Mouse (Mus musculus): Measurements from ENCODE around the gene 2310061I04Rik. TPM values are rescaled to one million over a fixed set of nuclear protein-coding genes. Genes with fewer than 3 reads are reported as not detected.

The 2310061I04Rik gene
- polyA plus RNA-seq, 1 experiment from 2014 or later, result 23.2 TPM

DNA sequence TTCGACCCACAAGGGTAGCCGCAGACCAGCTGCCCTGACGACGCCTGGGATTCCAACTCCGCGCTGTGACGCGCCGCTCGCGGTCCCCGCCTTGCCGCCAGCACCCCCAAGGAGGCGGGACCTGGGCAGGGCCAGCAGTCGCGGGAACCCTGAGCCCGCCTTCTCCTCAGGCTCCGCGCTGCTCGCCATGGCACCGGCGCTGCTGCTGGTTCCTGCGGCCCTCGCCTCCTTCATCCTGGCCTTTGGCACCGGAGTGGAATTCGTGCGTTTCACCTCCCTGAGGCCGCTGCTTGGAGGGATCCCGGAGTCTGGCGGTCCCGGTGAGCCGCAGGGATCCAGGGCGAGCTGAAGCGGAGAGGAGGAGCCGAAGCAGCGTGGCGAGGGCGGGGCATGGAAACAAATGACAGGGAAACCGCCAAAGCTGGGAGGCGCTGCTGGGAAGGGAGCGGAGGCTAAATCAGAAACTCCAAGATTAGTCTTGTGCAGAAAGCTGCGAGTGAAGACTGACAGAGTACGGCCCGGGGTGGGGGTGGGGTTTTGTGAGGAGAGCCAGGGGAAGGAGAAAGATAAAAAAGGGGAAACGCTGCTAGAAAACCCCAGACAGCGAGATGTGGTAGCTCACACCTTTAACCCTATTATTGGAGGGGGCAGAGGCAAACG, 35.9 kb downstream of the 2310061I04Rik start, which contains the start of gene Nrm:
TSS of gene Nrm (plus strand) at position 121 of the 660 bp plus-strand sequence.
- H3K27ac ChIP-seq (replicated peaks; ENCODE audit: low read depth, low read length), result peak within 1 kb of the TSS; percentile 38
- H3K4me1 ChIP-seq (ENCODE audit: control insufficient read depth, insufficient read depth, low read length), result peaks cover 5% of the 10 kb centered on the region; the same call in 1 of the 2 replicates
- under 1% methylated on average over 47 of the region's 47 CpGs for WGBS
- peaks cover 3% of the 10 kb centered on the region for H3K36me3 ChIP-seq (ENCODE audit: control insufficient read depth, insufficient read depth, low read length)
- ATAC-seq (ENCODE audit: insufficient number of reproducible peaks, low FRiP score, low TSS enrichment, low read depth) (peak; percentile 87), DNase-seq (ENCODE audit: low spot score) (peak; percentile 89)
- H3K4me2 ChIP-seq (ENCODE audit: low read depth, severe bottlenecking), result peak within 1 kb of the TSS; percentile 49
- H3K9ac ChIP-seq (ENCODE audit: low read length), result peak within 1 kb of the TSS; percentile 65
- peak within 1 kb of the TSS; percentile 52 for H3K4me3 ChIP-seq (ENCODE audit: low read depth, low read length)
- H3K9me3 ChIP-seq (ENCODE audit: control insufficient read depth, low read length), result no peaks in the 10 kb centered on the region
- no peaks in the 10 kb centered on the region for H3K27me3 ChIP-seq (ENCODE audit: control insufficient read depth, insufficient read depth, low read length)

DNA sequence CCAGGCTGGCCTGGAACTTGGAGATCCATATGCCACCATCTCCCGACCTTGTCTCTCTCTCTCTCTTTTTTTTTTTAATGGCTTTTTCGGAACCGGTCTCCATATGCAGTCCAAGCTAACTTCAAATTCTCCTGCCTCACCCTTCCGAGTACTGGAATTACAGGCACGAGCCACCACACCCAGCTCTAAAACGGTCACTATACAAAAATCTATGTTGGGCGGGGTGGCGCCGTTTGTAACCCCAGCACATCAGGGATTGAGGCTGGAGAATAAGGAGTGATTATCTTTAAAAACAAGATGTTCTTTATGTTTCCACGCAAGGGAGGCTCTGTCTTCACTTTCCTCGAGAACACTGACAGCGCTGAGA, 36.4 kb downstream of the 2310061I04Rik start:
- Histone ChIP-seq H3K9ac (ENCODE audit: low read length) (no peak overlapping the region; the same call in 1 of the 2 replicates), H3K27ac (replicated peaks; ENCODE audit: low read depth, low read length) (no peak overlapping the region), H3K4me2 (ENCODE audit: low read depth, severe bottlenecking) (peak overlapping the region; percentile 49), H3K4me3 (ENCODE audit: low read depth, low read length) (peak overlapping the region; percentile 52), H3K9me3 (ENCODE audit: control insufficient read depth, low read length) (no peaks in the 10 kb centered on the region), H3K4me1 (ENCODE audit: control insufficient read depth, insufficient read depth, low read length) (peaks cover 5% of the 10 kb centered on the region; the same call in 1 of the 2 replicates), H3K36me3 (ENCODE audit: control insufficient read depth, insufficient read depth, low read length) (peaks cover 3% of the 10 kb centered on the region), H3K27me3 (ENCODE audit: control insufficient read depth, insufficient read depth, low read length) (no peaks in the 10 kb centered on the region)
- ATAC-seq (ENCODE audit: insufficient number of reproducible peaks, low FRiP score, low TSS enrichment, low read depth), result no peak; the same call in 1 of the 2 replicates
- DNase-seq (ENCODE audit: low spot score), result no peak
- WGBS, result 5% methylated on average over 12 of the region's 12 CpGs

DNA sequence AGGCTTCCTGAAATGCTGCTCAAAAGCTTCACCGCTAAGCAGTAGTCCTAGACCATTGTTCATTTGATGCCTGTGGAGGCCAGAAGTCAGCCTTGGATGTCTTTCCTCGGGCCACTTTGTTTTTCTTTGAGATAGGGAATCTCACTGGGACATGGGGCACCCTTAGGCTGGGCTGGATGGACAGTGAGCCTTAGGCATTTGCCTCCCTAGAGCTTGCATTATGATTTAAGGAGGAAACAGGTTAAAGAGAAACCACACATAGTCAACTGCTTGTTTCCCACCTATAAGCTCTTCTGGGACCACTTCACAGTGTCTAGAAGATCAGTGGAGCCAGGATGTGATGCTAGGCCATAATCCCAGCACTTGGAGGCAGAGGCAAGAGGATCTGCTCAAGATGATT, 37.4 kb downstream of the 2310061I04Rik start:
- WGBS, result 79% methylated on average over 2 of the region's 2 CpGs
- H3K27me3 ChIP-seq (ENCODE audit: control insufficient read depth, insufficient read depth, low read length), result no peaks in the 10 kb centered on the region
- no peaks in the 10 kb centered on the region for H3K9me3 ChIP-seq (ENCODE audit: control insufficient read depth, low read length)
- H3K36me3 ChIP-seq (ENCODE audit: control insufficient read depth, insufficient read depth, low read length), result peaks cover 3% of the 10 kb centered on the region
- no peak overlapping the region for H3K4me2 ChIP-seq (ENCODE audit: low read depth, severe bottlenecking)
- DNase-seq (ENCODE audit: low spot score) (no peak), ATAC-seq (ENCODE audit: insufficient number of reproducible peaks, low FRiP score, low TSS enrichment, low read depth) (no peak)
- no peak overlapping the region for H3K27ac ChIP-seq (replicated peaks; ENCODE audit: low read depth, low read length)
- no peak overlapping the region for H3K9ac ChIP-seq (ENCODE audit: low read length)
- no peak overlapping the region for H3K4me3 ChIP-seq (ENCODE audit: low read depth, low read length)
- peaks cover 2% of the 10 kb centered on the region; the same call in 1 of the 2 replicates for H3K4me1 ChIP-seq (ENCODE audit: control insufficient read depth, insufficient read depth, low read length)

DNA sequence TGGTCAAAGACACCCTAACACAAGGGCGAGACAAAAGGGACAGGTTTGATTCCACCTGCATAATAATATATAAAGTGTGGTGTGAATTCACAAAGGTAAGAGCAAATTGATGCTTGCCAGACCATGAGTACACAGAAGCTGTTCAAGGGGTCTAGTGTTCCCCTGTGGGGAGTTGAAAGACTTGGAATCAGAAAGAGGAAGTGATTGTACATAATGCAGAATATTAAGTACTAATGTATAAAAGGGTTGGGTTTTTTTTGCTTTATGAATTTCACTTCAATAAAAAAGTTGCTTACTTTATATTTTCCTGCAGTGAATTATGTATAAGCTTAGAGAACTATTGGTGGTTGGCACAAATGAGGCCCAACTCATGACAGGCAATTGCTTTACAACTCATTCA, 37.9 kb downstream of the 2310061I04Rik start:
- no peaks in the 10 kb centered on the region for H3K9me3 ChIP-seq (ENCODE audit: control insufficient read depth, low read length)
- no peak overlapping the region for H3K27ac ChIP-seq (replicated peaks; ENCODE audit: low read depth, low read length)
- H3K9ac ChIP-seq (ENCODE audit: low read length), result no peak overlapping the region
- no peak overlapping the region for H3K4me2 ChIP-seq (ENCODE audit: low read depth, severe bottlenecking)
- no peak for DNase-seq (ENCODE audit: low spot score)
- 89% methylated on average over 1 of the region's 1 CpGs for WGBS
- peaks cover 3% of the 10 kb centered on the region for H3K36me3 ChIP-seq (ENCODE audit: control insufficient read depth, insufficient read depth, low read length)
- no peak overlapping the region for H3K4me3 ChIP-seq (ENCODE audit: low read depth, low read length)
- no peaks in the 10 kb centered on the region for H3K27me3 ChIP-seq (ENCODE audit: control insufficient read depth, insufficient read depth, low read length)
- H3K4me1 ChIP-seq (ENCODE audit: control insufficient read depth, insufficient read depth, low read length), result no peaks in the 10 kb centered on the region
- ATAC-seq (ENCODE audit: insufficient number of reproducible peaks, low FRiP score, low TSS enrichment, low read depth), result no peak

DNA sequence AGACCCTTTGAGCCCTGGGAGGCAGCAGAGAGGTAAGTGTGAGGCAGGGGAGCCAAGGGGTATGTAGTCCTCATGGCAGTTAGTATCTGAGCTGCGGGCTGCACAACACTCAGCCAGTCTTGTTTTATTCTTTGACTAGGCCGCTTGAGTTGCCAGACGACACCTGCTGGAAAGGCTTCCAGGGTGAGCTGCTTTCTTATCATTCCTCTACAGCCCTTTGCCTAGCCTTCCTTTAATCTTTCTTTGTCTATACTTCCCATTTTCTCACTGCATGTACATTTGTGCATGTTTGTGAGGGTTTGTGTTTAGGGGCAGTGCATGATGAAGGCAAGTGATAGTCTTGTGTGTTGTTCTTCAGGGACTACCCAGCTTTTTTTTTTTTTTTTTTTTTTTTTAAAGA, 46.3 kb downstream of the 2310061I04Rik start:
- Histone ChIP-seq H3K4me1 (ENCODE audit: control insufficient read depth, insufficient read depth, low read length) (no peaks in the 10 kb centered on the region), H3K4me2 (ENCODE audit: low read depth, severe bottlenecking) (no peak overlapping the region), H3K36me3 (ENCODE audit: control insufficient read depth, insufficient read depth, low read length) (peaks cover 39% of the 10 kb centered on the region), H3K9ac (ENCODE audit: low read length) (no peak overlapping the region), H3K4me3 (ENCODE audit: low read depth, low read length) (no peak overlapping the region), H3K27ac (replicated peaks; ENCODE audit: low read depth, low read length) (no peak overlapping the region), H3K27me3 (ENCODE audit: control insufficient read depth, insufficient read depth, low read length) (no peaks in the 10 kb centered on the region), H3K9me3 (ENCODE audit: control insufficient read depth, low read length) (no peaks in the 10 kb centered on the region)
- DNase-seq (ENCODE audit: low spot score) (no peak), ATAC-seq (ENCODE audit: insufficient number of reproducible peaks, low FRiP score, low TSS enrichment, low read depth) (no peak)
- 91% methylated on average over 3 of the region's 3 CpGs for WGBS

DNA sequence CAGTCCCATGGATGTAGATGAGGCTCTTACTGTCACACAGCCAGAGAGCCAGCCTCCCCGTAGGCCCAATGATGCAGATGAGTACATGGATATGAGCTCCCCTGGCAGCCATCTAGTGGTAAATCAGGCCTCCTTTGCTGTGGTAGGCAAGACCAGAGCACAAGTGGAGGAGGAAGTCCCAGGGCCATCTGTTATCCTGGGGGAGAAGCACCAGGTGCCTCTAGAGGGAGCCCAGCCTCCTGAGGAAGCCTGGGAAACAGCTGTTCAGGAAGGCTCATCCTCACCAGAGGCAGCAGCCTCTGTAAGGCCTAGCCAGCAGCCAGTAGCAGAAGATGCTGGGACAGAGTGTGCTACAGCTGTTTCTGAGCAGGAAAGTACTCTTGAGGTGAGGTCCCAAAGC, 49.1 kb downstream of the 2310061I04Rik start:
- H3K27me3 ChIP-seq (ENCODE audit: control insufficient read depth, insufficient read depth, low read length), result no peaks in the 10 kb centered on the region
- no peak overlapping the region for H3K4me3 ChIP-seq (ENCODE audit: low read depth, low read length)
- no peaks in the 10 kb centered on the region for H3K9me3 ChIP-seq (ENCODE audit: control insufficient read depth, low read length)
- DNase-seq (ENCODE audit: low spot score), result no peak
- H3K27ac ChIP-seq (replicated peaks; ENCODE audit: low read depth, low read length), result no peak overlapping the region
- no peak for ATAC-seq (ENCODE audit: insufficient number of reproducible peaks, low FRiP score, low TSS enrichment, low read depth)
- peaks cover 38% of the 10 kb centered on the region for H3K36me3 ChIP-seq (ENCODE audit: control insufficient read depth, insufficient read depth, low read length)
- 58% methylated on average over 1 of the region's 1 CpGs for WGBS
- no peak overlapping the region for H3K4me2 ChIP-seq (ENCODE audit: low read depth, severe bottlenecking)
- H3K4me1 ChIP-seq (ENCODE audit: control insufficient read depth, insufficient read depth, low read length), result no peaks in the 10 kb centered on the region
- no peak overlapping the region for H3K9ac ChIP-seq (ENCODE audit: low read length)

DNA sequence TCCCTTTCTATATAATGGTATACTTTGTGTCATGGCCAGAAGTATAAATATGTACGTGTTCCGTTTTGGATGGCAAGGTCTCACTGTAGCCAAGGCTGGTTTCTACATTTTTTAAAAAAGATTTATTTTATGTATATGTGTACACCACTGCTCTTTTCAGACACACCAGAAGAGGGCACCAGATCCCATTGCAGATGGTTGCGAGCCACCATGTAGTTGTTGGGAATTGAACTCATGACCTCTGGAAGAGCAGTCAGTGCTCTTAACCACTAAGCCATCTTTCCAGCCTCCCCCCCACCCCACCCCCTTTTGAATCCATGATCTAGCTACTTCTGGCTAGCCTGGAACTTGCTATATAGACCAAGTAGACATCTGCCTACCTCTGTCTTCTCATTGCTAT, 53.7 kb downstream of the 2310061I04Rik start:
- DNase-seq (ENCODE audit: low spot score) (no peak), ATAC-seq (ENCODE audit: insufficient number of reproducible peaks, low FRiP score, low TSS enrichment, low read depth) (no peak)
- 95% methylated on average over 3 of the region's 3 CpGs for WGBS

More for the DNA sequence above, 53.7 kb downstream of the 2310061I04Rik start:
- Histone ChIP-seq H3K9ac (ENCODE audit: low read length) (no peak overlapping the region), H3K27ac (replicated peaks; ENCODE audit: low read depth, low read length) (no peak overlapping the region), H3K27me3 (ENCODE audit: control insufficient read depth, insufficient read depth, low read length) (no peaks in the 10 kb centered on the region), H3K4me3 (ENCODE audit: low read depth, low read length) (no peak overlapping the region; the same call in 1 of the 2 replicates), H3K9me3 (ENCODE audit: control insufficient read depth, low read length) (no peaks in the 10 kb centered on the region), H3K4me1 (ENCODE audit: control insufficient read depth, insufficient read depth, low read length) (no peaks in the 10 kb centered on the region), H3K36me3 (ENCODE audit: control insufficient read depth, insufficient read depth, low read length) (peaks cover 16% of the 10 kb centered on the region), H3K4me2 (ENCODE audit: low read depth, severe bottlenecking) (no peak overlapping the region)
